Mouse (Mus musculus) heart, embryonic 11.5 days (tissue): Measurements from ENCODE around the gene Trcg1. TPM values are rescaled to one million over a fixed set of nuclear protein-coding genes. Genes with fewer than 3 reads are reported as not detected.
"Not testable (repeated sequence)": the region's sequence is repeated elsewhere in the genome, so short reads cannot be mapped to it uniquely, and the experiment has no call there.

Experiments
- ATAC-seq: fragments of 200-750 bp; cut with Nextera tagmentation; replicated peaks from 2 replicates; pipeline ENCODE4 v1.8.0; 2017; ENCODE audit warnings: moderate library complexity; ENCODE audit not compliant: insufficient number of reproducible peaks, low FRiP score, low TSS enrichment
- H3K27ac ChIP-seq: fragments of 300-500 bp; sonication (generic); 2 replicates; pipeline ENCODE4 v1.5.1; 2014; ENCODE audit warnings: mild to moderate bottlenecking, low read depth, low read length
- H3K27me3 ChIP-seq: fragments of 300-500 bp; sonication (generic); 2 replicates; pipeline ENCODE4 v1.6.1; 2014; ENCODE audit warnings: mild to moderate bottlenecking, low read length, mixed read lengths; ENCODE audit not compliant: control insufficient read depth, insufficient read depth
- H3K36me3 ChIP-seq: fragments of 300-500 bp; sonication (generic); 2 replicates; pipeline ENCODE4 v1.6.1; 2014; ENCODE audit warnings: mild to moderate bottlenecking, low read length, moderate library complexity, mixed read lengths; ENCODE audit not compliant: control insufficient read depth, insufficient read depth
- H3K4me1 ChIP-seq: fragments of 300-500 bp; sonication (generic); 2 replicates; pipeline ENCODE4 v1.6.1; 2014; ENCODE audit warnings: low read length; ENCODE audit not compliant: control insufficient read depth, insufficient read depth
- H3K4me2 ChIP-seq: fragments of 300-500 bp; sonication (generic); 2 replicates; pipeline ENCODE4 v1.6.1; 2014; ENCODE audit warnings: mild to moderate bottlenecking, moderate library complexity
- H3K4me3 ChIP-seq: fragments of 300-500 bp; sonication (generic); 2 replicates; pipeline ENCODE4 v1.5.1; 2014; ENCODE audit warnings: low read depth, low read length
- H3K9ac ChIP-seq: fragments of 300-500 bp; sonication (generic); 2 replicates; pipeline ENCODE4 v1.6.1; 2014; ENCODE audit warnings: mild to moderate bottlenecking, low read depth, low read length, moderate library complexity
- H3K9me3 ChIP-seq: fragments of 300-500 bp; sonication (generic); replicated peaks from 2 replicates; pipeline ENCODE4 v1.6.1; 2016; ENCODE audit warnings: low read length; ENCODE audit not compliant: control insufficient read depth
- WGBS: fragments of 180-500 bp; shearing (Covaris S2); extraction: QIAGEN DNeasy Blood & Tissue Kit; methylation state at CpG from one replicate; pipeline ENCODE4 v1.1.7; 2014; ENCODE audit not compliant: insufficient replicate concordance; 5-methylcytosine and 5-hydroxymethylcytosine counted together
- polyA plus RNA-seq: library from polyadenylated mRNA; unstranded; fragments of >200 nt; fragmentation: Nextera tagmentation; extraction: Ambion mirVana; gene quantifications from 2 replicates; pipeline ENCODE4 v1.2.1, GENCODE M21; 2014

Gene Trcg1
- not detected in 2 replicates for polyA plus RNA-seq

DNA sequence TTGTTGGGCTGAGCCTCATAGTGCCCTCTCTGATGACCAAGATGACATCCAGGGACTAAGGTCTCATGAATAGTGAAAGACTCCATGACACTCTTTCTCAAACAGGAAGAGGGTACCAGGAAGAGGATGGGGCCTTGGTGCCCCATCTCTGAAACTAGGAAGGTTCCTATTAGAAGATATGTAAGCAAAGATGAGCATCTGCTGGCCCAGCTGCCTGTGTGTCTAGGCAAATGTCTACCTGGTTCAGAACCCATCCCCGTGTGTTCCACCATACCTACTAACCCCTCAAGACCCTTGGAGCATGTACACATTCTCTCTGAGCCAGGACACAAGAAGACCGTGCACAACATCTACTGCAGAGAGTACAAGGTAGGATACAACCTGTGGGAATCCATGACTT is at the start of gene Trcg1:
Trcg1 (plus strand) TSS at position 301 of the 400 bp plus-strand sequence.
- no peak within 1 kb of the TSS for H3K4me3 ChIP-seq
- WGBS: 73% methylated on average over 2 of the region's 2 CpGs
- no peak within 1 kb of the TSS for H3K9ac ChIP-seq
- no peaks in the 10 kb centered on the region for H3K27me3 ChIP-seq
- H3K4me2 ChIP-seq: no peak within 1 kb of the TSS
- no peaks in the 10 kb centered on the region for H3K9me3 ChIP-seq
- no peak within 1 kb of the TSS for H3K27ac ChIP-seq
- no peaks in the 10 kb centered on the region for H3K4me1 ChIP-seq
- ATAC-seq: no peak
- H3K36me3 ChIP-seq: no peaks in the 10 kb centered on the region

DNA sequence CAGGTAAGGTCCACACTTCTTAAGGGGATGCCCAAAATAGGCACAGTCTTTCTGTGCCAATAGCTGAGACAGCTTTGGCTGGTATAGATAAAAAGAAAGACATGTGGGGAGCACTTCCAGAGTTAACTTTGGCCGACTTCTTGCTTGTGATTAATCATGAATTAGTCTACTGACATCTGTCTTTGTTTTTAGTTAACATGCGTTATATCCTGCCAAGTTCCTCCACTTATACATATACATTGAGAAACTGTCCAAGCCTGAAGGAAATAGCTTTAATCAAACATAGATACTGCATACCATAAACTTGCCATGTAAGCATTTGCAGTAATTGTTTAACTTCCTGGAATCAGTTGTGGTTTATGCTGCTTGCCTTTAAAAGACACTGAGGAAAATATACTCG is 39.6 kb upstream of the Trcg1 start:
- no peak for ATAC-seq
- Histone ChIP-seq H3K4me2 (no peak overlapping the region), H3K27ac (no peak overlapping the region), H3K36me3 (no peaks in the 10 kb centered on the region), H3K4me1 (no peaks in the 10 kb centered on the region), H3K27me3 (no peaks in the 10 kb centered on the region), H3K9me3 (no peaks in the 10 kb centered on the region), H3K9ac (no peak overlapping the region), H3K4me3 (no peak overlapping the region)
- WGBS: 57% methylated on average over 3 of the region's 3 CpGs

DNA sequence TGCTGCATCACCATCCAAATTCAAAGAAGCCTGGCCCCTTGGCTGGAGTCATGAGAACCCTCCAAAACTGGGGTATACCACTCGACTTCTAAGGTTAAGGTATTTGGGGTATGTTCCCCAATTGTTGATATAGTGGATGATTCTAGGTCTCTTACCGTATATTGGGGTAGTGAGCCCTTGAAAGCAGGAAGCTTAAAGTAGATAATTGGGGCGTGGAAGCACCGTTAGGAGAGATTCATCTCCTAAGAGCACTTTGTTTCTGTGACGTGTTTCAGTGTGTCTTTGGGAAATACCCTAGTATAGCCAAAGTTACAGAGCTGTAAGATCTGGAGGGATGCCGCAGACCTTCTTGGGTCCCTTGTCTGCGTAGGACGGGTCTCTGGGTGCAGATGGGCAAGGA is 38.9 kb upstream of the Trcg1 start:
- Histone ChIP-seq H3K4me2 (no peak overlapping the region), H3K27ac (no peak overlapping the region), H3K36me3 (no peaks in the 10 kb centered on the region), H3K9ac (no peak overlapping the region), H3K27me3 (no peaks in the 10 kb centered on the region), H3K4me3 (no peak overlapping the region), H3K4me1 (no peaks in the 10 kb centered on the region), H3K9me3 (no peaks in the 10 kb centered on the region)
- 60% methylated on average over 8 of the region's 8 CpGs for WGBS
- no peak for ATAC-seq

DNA sequence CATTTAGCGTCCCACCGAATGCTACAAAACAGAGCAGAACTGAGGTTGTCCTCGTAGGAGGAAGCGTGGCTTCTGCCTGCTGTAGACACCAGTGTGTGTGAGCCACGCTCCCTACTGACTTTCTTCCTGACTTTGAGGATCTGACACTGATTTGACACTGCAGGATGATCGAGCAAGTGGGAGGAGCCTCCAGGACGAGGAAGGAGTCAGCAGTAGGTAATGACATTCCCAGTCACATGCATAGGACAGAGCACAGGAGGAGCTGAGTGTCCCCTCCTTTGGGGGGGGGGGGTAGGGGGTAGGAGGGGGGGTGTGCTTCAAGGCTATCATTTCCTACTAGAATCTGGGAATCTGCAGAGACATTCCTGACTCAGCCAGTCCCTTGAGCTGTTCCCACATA is 33.4 kb upstream of the Trcg1 start:
- H3K4me1 ChIP-seq: no peaks in the 10 kb centered on the region
- H3K9ac ChIP-seq: no peak overlapping the region
- no peak; the same call in 1 of the 2 replicates for ATAC-seq
- no peaks in the 10 kb centered on the region for H3K27me3 ChIP-seq
- no peak overlapping the region for H3K4me3 ChIP-seq
- H3K4me2 ChIP-seq: no peak overlapping the region
- 69% methylated on average over 7 of the region's 7 CpGs for WGBS
- no peak overlapping the region for H3K27ac ChIP-seq
- no peaks in the 10 kb centered on the region for H3K9me3 ChIP-seq
- H3K36me3 ChIP-seq: no peaks in the 10 kb centered on the region

DNA sequence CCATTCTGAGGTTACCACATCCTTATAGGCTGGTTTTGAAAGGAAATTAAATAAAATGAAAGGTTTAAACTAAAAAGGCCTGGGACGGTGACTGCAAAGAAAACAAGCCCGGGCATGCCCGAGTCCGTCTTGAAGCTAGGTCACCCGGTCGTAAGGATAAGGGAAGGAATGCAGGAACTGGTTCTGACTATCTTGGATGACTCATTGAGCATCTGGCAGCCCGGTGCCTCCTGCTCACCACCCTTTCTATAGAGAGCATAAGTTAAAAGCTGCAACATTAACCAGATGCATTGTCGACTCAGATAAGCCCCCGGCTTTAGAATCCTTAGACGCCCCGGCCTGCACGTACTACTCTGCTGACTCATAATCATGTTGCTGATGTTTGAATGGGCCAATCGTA is 32.8 kb upstream of the Trcg1 start:
- H3K27ac ChIP-seq, H3K4me1 ChIP-seq, H3K4me2 ChIP-seq, H3K9ac ChIP-seq, H3K9me3 ChIP-seq, H3K27me3 ChIP-seq, H3K4me3 ChIP-seq, H3K36me3 ChIP-seq, ATAC-seq: not testable (repeated sequence)
- WGBS: 35% methylated on average over 13 of the region's 13 CpGs

DNA sequence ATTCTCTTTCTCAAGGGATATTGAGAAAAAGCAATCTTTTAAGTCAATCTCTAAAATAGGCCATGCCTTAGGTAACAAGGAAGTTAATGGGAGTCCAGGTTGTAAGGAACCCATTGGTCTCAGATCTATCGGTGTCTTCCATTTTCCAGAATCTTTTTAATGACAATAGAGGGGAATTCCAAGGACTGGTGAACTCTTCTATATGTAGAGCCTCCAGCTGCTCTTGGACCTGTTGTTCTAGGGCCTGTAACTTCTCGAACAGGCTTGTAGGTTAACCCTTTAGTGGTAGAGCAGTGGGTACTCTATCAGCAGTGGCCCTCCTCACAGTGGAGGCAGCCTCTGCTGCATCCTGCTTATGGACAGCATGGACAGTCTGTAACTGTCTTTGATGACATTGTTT is 29.5 kb upstream of the Trcg1 start:
- no peak overlapping the region for H3K9ac ChIP-seq
- 63% methylated on average over 2 of the region's 2 CpGs for WGBS
- H3K36me3 ChIP-seq: no peaks in the 10 kb centered on the region
- no peaks in the 10 kb centered on the region for H3K4me1 ChIP-seq
- no peak overlapping the region for H3K4me3 ChIP-seq
- no peak for ATAC-seq
- H3K4me2 ChIP-seq: no peak overlapping the region
- H3K27me3 ChIP-seq: no peaks in the 10 kb centered on the region
- no peaks in the 10 kb centered on the region for H3K9me3 ChIP-seq
- H3K27ac ChIP-seq: no peak overlapping the region

DNA sequence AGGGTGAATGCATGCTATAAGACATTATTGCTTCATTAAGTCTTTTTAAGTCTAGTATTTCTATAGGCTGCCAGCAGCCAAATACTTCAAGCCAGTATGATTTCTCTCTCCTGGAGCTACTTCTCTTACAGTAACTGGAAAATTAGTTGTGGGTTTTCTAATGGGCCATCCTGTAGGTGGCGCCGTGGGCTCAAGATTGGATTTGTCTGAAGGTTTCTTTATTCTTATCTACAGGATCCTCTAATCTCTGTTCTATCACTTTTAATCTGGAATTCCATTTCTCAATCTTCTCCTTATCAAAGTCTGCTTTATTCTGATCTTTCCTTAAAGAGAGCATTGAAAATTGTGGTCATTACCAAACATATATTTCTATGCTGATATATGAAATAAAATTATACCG is 27.0 kb upstream of the Trcg1 start:
- Histone ChIP-seq H3K4me2 (no peak overlapping the region), H3K27ac (no peak overlapping the region), H3K4me3 (no peak overlapping the region), H3K4me1 (no peaks in the 10 kb centered on the region), H3K36me3 (no peaks in the 10 kb centered on the region), H3K27me3 (no peaks in the 10 kb centered on the region), H3K9me3 (no peaks in the 10 kb centered on the region), H3K9ac (no peak overlapping the region)
- WGBS: 30% methylated on average over 3 of the region's 3 CpGs
- ATAC-seq: no peak

DNA sequence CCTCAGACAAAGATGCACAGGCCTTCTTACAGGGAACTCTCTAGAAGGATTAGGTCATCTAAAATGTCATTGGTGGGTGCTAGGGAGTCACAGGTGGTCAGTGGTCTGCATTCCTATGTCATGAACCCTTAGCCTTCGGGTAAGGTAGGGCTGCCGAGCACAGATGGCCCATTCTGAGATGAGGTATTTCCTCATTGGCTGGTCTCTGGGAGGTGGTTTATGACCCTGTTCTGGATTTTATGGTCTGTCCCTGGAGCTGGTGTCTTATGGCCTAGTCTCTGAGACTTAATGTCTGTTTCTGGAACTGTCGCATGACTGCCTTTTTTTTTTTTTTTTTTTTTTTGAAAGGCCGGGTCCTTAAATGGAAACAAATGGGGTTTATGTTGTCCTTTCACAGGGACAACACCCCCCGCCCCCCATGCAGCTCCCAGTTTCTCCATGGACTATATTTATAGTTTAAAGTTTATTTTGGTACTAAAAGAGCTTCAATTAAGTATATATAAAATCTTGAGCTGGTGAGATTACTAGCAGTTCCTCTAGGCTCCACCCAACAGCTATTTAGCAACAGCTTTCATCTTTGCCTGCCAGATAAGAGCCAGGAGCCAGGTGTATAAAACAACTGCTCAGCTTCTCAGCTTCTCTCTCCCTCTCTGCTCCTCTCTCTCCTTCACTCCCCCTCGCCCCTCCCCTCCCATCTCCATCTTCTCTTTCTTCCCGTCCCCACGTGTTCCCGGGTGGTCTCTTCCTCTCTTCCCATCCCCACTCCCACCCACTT is 23.7 kb upstream of the Trcg1 start:
- WGBS: 65% methylated on average over 9 of the region's 9 CpGs
- Histone ChIP-seq H3K27ac (no peak overlapping the region), H3K27me3 (no peaks in the 10 kb centered on the region), H3K4me2 (no peak overlapping the region), H3K9ac (no peak overlapping the region), H3K4me3 (no peak overlapping the region), H3K36me3 (no peaks in the 10 kb centered on the region), H3K4me1 (no peaks in the 10 kb centered on the region), H3K9me3 (no peaks in the 10 kb centered on the region)
- no peak for ATAC-seq

DNA sequence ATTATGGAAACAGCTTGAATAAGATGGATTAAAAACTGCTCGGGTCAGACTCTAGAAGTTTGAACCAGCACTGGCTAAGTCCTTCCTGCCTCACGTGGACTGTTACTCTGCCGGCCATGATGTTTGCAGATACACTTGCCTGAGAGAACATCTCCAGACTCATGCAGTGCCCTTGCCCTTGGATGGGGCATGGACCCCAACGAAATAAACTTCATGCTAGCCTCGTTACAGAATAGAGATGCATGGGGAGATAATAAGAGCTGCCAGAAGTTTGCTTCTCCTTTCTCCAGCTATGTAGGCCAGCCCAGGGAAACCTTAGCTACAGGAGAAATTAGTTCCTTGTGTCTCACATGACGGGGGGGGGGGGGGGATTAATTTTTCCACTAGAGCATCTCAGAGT is 21.9 kb upstream of the Trcg1 start:
- no peak for ATAC-seq

More for the DNA sequence above, 21.9 kb upstream of the Trcg1 start:
- Histone ChIP-seq H3K27me3 (no peaks in the 10 kb centered on the region), H3K4me3 (no peak overlapping the region), H3K4me1 (no peaks in the 10 kb centered on the region), H3K9ac (no peak overlapping the region), H3K36me3 (no peaks in the 10 kb centered on the region), H3K4me2 (no peak overlapping the region), H3K9me3 (no peaks in the 10 kb centered on the region), H3K27ac (no peak overlapping the region)
- 66% methylated on average over 6 of the region's 6 CpGs for WGBS
